Mouse (Mus musculus) midbrain, embryonic 14.5 days (tissue): ENCODE data around the gene Zc3h18. TPM values are rescaled to one million over a fixed set of nuclear protein-coding genes. Genes with fewer than 3 reads are reported as not detected.

Experiments
- ATAC-seq: fragments of 200-750 bp; cut with Nextera tagmentation; 2 replicates; pipeline ENCODE4 v1.8.0; 2017; ENCODE audit warnings: moderate number of reproducible peaks, moderate library complexity; ENCODE audit not compliant: low FRiP score, low TSS enrichment
- DNase-seq: peaks from one replicate; pipeline ENCODE4 v3.0.0-alpha.2; 2015
- H3K27ac ChIP-seq: fragments of 300-500 bp; sonication (generic); replicated peaks from 2 replicates; pipeline ENCODE4 v1.5.1; 2014; ENCODE audit warnings: mild to moderate bottlenecking, low read depth, low read length, moderate library complexity
- H3K27me3 ChIP-seq: fragments of 300-500 bp; sonication (generic); 2 replicates; pipeline ENCODE4 v1.6.1; 2014; ENCODE audit warnings: low read length, control low read depth, mixed read lengths; ENCODE audit not compliant: control insufficient read depth, insufficient read depth
- H3K36me3 ChIP-seq: fragments of 300-500 bp; sonication (generic); 2 replicates; pipeline ENCODE4 v1.6.1; 2014; ENCODE audit warnings: low read length, control low read depth; ENCODE audit not compliant: control insufficient read depth, insufficient read depth
- H3K4me1 ChIP-seq: fragments of 300-500 bp; sonication (generic); 2 replicates; pipeline ENCODE4 v1.6.1; 2014; ENCODE audit warnings: mild to moderate bottlenecking, antibody characterized with exemption, low read length, control low read depth; ENCODE audit not compliant: control insufficient read depth, insufficient read depth
- H3K4me2 ChIP-seq: fragments of 300-500 bp; sonication (generic); 2 replicates; pipeline ENCODE4 v1.6.1; 2014; ENCODE audit warnings: mild to moderate bottlenecking, low read length, moderate library complexity
- H3K4me3 ChIP-seq: fragments of 300-500 bp; sonication (generic); replicated peaks from 2 replicates; pipeline ENCODE4 v1.5.1; 2014; ENCODE audit warnings: low read depth, low read length
- H3K9ac ChIP-seq: fragments of 300-500 bp; sonication (generic); replicated peaks from 2 replicates; pipeline ENCODE4 v1.6.1; 2014; ENCODE audit warnings: mild to moderate bottlenecking, low read length, moderate library complexity
- H3K9me3 ChIP-seq: fragments of 300-500 bp; sonication (generic); 2 replicates; pipeline ENCODE4 v1.6.1; 2016; ENCODE audit warnings: low read length, control low read depth, mixed read lengths; ENCODE audit not compliant: control insufficient read depth
- WGBS: fragments of 180-500 bp; shearing (Covaris S2); extraction: QIAGEN DNeasy Blood & Tissue Kit; methylation state at CpG from one replicate; pipeline ENCODE4 v1.1.7; 2014; 5-methylcytosine and 5-hydroxymethylcytosine counted together
- polyA plus RNA-seq: library from polyadenylated mRNA; unstranded; fragments of >200 nt; fragmentation: Nextera tagmentation; extraction: Ambion mirVana; gene quantifications from 2 replicates; pipeline ENCODE4 v1.2.1, GENCODE M21; 2014

Gene Zc3h18
- polyA plus RNA-seq, 1 experiment from 2014 or later: 27.9 TPM

GRCm38 (mm10) chr8:122432443-122433268, 56.2 kb downstream of the Zc3h18 start, which contains the start of gene Cyba:
Gene Cyba, minus strand, starts transcription at chr8:122432930.
- peaks cover 41% of the 10 kb centered on the region for H3K36me3 ChIP-seq
- DNase-seq (peak; percentile 45), ATAC-seq (peak; percentile 63; the same call in 1 of the 2 replicates)
- peak within 1 kb of the TSS; percentile 27 for H3K4me3 ChIP-seq
- no peaks in the 10 kb centered on the region for H3K9me3 ChIP-seq
- H3K27me3 ChIP-seq: no peaks in the 10 kb centered on the region
- WGBS: 6% methylated on average over 43 of the region's 45 CpGs
- peaks cover 10% of the 10 kb centered on the region for H3K4me1 ChIP-seq
- H3K27ac ChIP-seq: no peak within 1 kb of the TSS
- peak within 1 kb of the TSS; percentile 56 for H3K4me2 ChIP-seq
- H3K9ac ChIP-seq: peak within 1 kb of the TSS; percentile 42; the same call in 1 of the 2 replicates

GRCm38 (mm10) chr8:122433269-122433905, 57.0 kb downstream of the Zc3h18 start:
- peaks cover 48% of the 10 kb centered on the region for H3K36me3 ChIP-seq
- no peak overlapping the region for H3K4me2 ChIP-seq
- H3K4me3 ChIP-seq: no peak overlapping the region
- no peak overlapping the region for H3K27ac ChIP-seq
- ATAC-seq: no peak; the same call in 1 of the 2 replicates
- H3K4me1 ChIP-seq: peaks cover 10% of the 10 kb centered on the region
- WGBS: 74% methylated on average over 11 of the region's 11 CpGs
- H3K27me3 ChIP-seq: no peaks in the 10 kb centered on the region
- no peaks in the 10 kb centered on the region for H3K9me3 ChIP-seq
- no peak overlapping the region for H3K9ac ChIP-seq
- DNase-seq: peak; percentile 12

- WGBS: 90% methylated on average over 6 of the region's 6 CpGs
- Histone ChIP-seq H3K27me3 (no peaks in the 10 kb centered on the region), H3K9me3 (no peaks in the 10 kb centered on the region), H3K9ac (no peak overlapping the region), H3K4me2 (no peak overlapping the region), H3K4me1 (peaks cover 10% of the 10 kb centered on the region), H3K27ac (no peak overlapping the region), H3K4me3 (no peak overlapping the region), H3K36me3 (peaks cover 61% of the 10 kb centered on the region)
- no peak for ATAC-seq
- DNase-seq: no peak
Measured at GRCm38 (mm10) chr8:122435375-122435774, 59.0 kb downstream of the Zc3h18 start.

- 96% methylated on average over 9 of the region's 9 CpGs for WGBS
- ATAC-seq: no peak
- peaks cover 61% of the 10 kb centered on the region for H3K36me3 ChIP-seq
Measured at GRCm38 (mm10) chr8:122436146-122436545, 59.7 kb downstream of the Zc3h18 start.

GRCm38 (mm10) chr8:122436586-122437125, 60.2 kb downstream of the Zc3h18 start:
- no peak for DNase-seq
- Histone ChIP-seq H3K27me3 (no peaks in the 10 kb centered on the region), H3K4me1 (peaks cover 10% of the 10 kb centered on the region), H3K9ac (no peak overlapping the region), H3K4me2 (no peak overlapping the region), H3K4me3 (no peak overlapping the region), H3K27ac (no peak overlapping the region), H3K36me3 (peaks cover 61% of the 10 kb centered on the region), H3K9me3 (no peaks in the 10 kb centered on the region)
- 89% methylated on average over 20 of the region's 20 CpGs for WGBS
- ATAC-seq: no peak

More at GRCm38 (mm10) chr8:122436146-122436545, 59.7 kb downstream of the Zc3h18 start:
- H3K4me2 ChIP-seq: no peak overlapping the region
- no peak overlapping the region for H3K4me3 ChIP-seq
- DNase-seq: no peak
- peaks cover 10% of the 10 kb centered on the region for H3K4me1 ChIP-seq
- H3K9ac ChIP-seq: no peak overlapping the region
- H3K27ac ChIP-seq: no peak overlapping the region
- H3K9me3 ChIP-seq: no peaks in the 10 kb centered on the region
- H3K27me3 ChIP-seq: no peaks in the 10 kb centered on the region

GRCm38 (mm10) chr8:122437708-122438331, 61.4 kb downstream of the Zc3h18 start:
- Histone ChIP-seq H3K27me3 (no peaks in the 10 kb centered on the region), H3K9me3 (no peaks in the 10 kb centered on the region), H3K4me3 (no peak overlapping the region), H3K27ac (no peak overlapping the region), H3K9ac (no peak overlapping the region), H3K36me3 (peaks cover 61% of the 10 kb centered on the region), H3K4me1 (peaks cover 10% of the 10 kb centered on the region), H3K4me2 (no peak overlapping the region)
- DNase-seq (no peak), ATAC-seq (no peak)
- 96% methylated on average over 13 of the region's 13 CpGs for WGBS

- no peak overlapping the region for H3K27ac ChIP-seq
- H3K4me2 ChIP-seq: no peak overlapping the region
- ATAC-seq (no peak), DNase-seq (no peak)
- H3K9ac ChIP-seq: no peak overlapping the region
- H3K4me3 ChIP-seq: no peak overlapping the region
- 97% methylated on average over 16 of the region's 16 CpGs for WGBS
- H3K4me1 ChIP-seq: peaks cover 9% of the 10 kb centered on the region; the same call in 1 of the 2 replicates
- H3K36me3 ChIP-seq: peaks cover 49% of the 10 kb centered on the region
- H3K27me3 ChIP-seq: no peaks in the 10 kb centered on the region
- H3K9me3 ChIP-seq: no peaks in the 10 kb centered on the region
Measured at GRCm38 (mm10) chr8:122439336-122439735, 62.9 kb downstream of the Zc3h18 start.

- Histone ChIP-seq H3K4me1 (peaks cover 24% of the 10 kb centered on the region), H3K27me3 (no peaks in the 10 kb centered on the region), H3K4me2 (no peak overlapping the region), H3K4me3 (no peak overlapping the region), H3K36me3 (peaks cover 33% of the 10 kb centered on the region), H3K9me3 (no peaks in the 10 kb centered on the region), H3K27ac (no peak overlapping the region), H3K9ac (no peak overlapping the region)
- ATAC-seq: no peak
- WGBS: 97% methylated on average over 1 of the region's 1 CpGs
- DNase-seq: no peak
Measured at GRCm38 (mm10) chr8:122441326-122441725, 64.9 kb downstream of the Zc3h18 start.
